Mouse (Mus musculus) adrenal gland, postnatal 4 days (tissue): ENCODE data around the gene Eif2b3. TPM values are rescaled to one million over a fixed set of nuclear protein-coding genes. Genes with fewer than 3 reads are reported as not detected.
A peak's percentile ranks its signal among the peaks of the same experiment; 100 is the strongest.

ENCODE experiments used
- DNase-seq, 2 experiments: peaks; one replicate each; pipeline ENCODE4 v3.0.0; 2021 to 2022; ENCODE audit warnings: low spot score in 2 of 2, mixed read lengths in 2 of 2
- long read RNA-seq, 2 experiments: library from polyadenylated mRNA; stranded (forward); transcript quantifications; one replicate each; pipeline ENCODE4 v2.0.0; 2021
- total RNA-seq, 2 experiments: library from RNA; stranded (reverse); gene quantifications; 2 replicates each; pipeline ENCODE4 v1.2.3; 2021

Eif2b3 gene
- total RNA-seq: 10 to 100 TPM; 32.9 to 34.1 TPM
- long read RNA-seq, experiment 1, transcript Eif2b3-203 (12 exons, 1,555 nt): major isoform, 29 of 36 reads
- long read RNA-seq, experiment 1, partial matches to known transcripts: 5 of 36 reads
- long read RNA-seq, experiment 1, other reads (novel, unspliced or antisense): 1 of 36 reads
- long read RNA-seq, experiment 2, transcript Eif2b3-203 (12 exons, 1,555 nt): major isoform, 61 of 75 reads
- long read RNA-seq, experiment 2, partial matches to known transcripts: 6 of 75 reads
- long read RNA-seq, experiment 2, other reads (novel, unspliced or antisense): 7 of 75 reads

- peak; percentile 71 to 76 for DNase-seq
These were observed at the start of gene Eif2b3 for GRCm38 (mm10) chr4:117019206-117020134. TSS of gene Eif2b3 (plus strand) at chr4:117019402.

- DNase-seq: no peak
These were observed 42.7 kb upstream of the Eif2b3 start for GRCm38 (mm10) chr4:116976503-116976902.

GRCm38 (mm10) chr4:116985681-116986080 is 33.5 kb upstream of the Eif2b3 start:
- no peak for DNase-seq

DNA sequence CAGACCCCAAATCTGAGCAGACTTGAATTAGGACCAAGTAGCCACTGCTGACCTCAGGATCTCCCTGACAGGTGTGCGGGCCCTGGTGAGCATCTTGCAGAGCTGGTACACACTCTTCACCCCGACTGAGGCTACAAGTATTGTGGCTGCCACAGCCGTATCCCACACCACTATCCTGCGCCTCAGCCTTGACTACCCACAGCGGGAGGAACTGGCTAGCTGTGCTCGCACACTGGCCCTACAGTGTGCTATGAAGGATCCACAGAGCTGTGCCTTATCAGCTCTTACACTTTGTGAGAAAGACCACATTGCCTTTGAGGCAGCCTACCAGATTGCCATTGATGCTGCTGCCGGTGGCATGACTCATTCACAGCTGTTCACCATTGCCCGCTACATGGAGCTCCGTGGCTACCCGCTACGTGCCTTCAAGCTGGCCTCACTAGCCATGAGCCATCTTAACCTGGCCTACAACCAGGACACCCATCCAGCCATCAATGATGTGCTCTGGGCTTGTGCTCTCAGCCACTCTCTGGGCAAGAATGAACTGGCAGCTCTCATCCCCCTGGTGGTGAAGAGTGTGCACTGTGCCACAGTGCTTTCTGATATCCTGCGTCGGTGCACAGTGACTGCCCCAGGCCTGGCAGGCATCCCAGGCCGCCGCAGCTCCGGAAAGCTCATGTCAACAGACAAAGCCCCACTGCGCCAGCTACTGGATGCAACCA is 32.6 kb upstream of the Eif2b3 start:
- peak; percentile 38 to 75 for DNase-seq

GRCm38 (mm10) chr4:116987122-116987456 is 32.1 kb upstream of the Eif2b3 start:
- DNase-seq: no peak

DNA sequence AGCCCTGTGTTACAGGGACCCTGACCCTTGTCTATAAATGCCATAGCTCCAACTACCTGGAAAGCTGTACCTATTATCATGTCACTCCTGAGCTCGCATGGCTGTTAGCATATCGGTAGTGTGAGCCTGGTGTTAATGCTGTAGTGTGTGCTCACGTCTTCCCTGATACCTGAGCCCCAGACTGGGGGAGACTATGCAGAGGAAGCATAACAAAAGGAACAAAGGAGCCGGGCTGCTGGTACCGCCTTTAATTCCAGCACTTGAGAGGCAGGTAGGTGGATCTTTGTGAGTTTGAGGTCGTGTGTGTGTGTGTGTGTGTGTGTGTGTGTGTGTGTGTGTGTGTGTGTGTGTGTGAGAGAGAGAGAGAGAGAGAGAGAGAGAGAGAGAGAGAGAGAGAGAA is 29.5 kb upstream of the Eif2b3 start:
- DNase-seq: no peak

DNA sequence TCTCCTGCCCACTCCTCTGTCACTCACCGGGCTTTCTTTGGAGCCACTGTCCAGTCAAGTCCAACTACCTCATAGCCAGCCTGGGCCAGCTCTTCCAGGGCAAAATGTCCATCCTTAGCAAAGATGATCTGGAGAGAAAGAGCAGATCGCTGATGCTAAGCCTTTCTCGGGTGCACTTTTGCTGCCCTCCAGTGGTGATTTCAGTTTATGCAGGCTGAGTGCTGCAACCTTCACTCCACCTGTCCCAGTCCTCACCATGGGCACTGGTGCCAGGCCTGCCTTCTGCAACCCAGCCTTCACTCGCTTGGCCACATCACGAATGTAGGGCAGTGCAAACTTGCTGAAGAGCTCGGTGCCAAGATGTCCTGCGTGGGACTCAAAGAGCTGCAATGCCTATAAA is 27.8 kb upstream of the Eif2b3 start:
- peak; percentile 36 to 56 for DNase-seq

- DNase-seq: peak; percentile 73 to 90
These were observed 25.3 kb upstream of the Eif2b3 start, which contains the start of gene Urod for GRCm38 (mm10) chr4:116993672-116994621. TSS of gene Urod (minus strand) at chr4:116994413.

GRCm38 (mm10) chr4:116995131-116995797 is 23.9 kb upstream of the Eif2b3 start, which contains the start of gene Hectd3:
TSS of gene Hectd3 (plus strand) at chr4:116995317.
- no peak for DNase-seq

- DNase-seq: no peak
These were observed 23.4 kb upstream of the Eif2b3 start for GRCm38 (mm10) chr4:116995798-116996135.

GRCm38 (mm10) chr4:116999513-117000154 is 19.6 kb upstream of the Eif2b3 start:
- DNase-seq: no peak

DNA sequence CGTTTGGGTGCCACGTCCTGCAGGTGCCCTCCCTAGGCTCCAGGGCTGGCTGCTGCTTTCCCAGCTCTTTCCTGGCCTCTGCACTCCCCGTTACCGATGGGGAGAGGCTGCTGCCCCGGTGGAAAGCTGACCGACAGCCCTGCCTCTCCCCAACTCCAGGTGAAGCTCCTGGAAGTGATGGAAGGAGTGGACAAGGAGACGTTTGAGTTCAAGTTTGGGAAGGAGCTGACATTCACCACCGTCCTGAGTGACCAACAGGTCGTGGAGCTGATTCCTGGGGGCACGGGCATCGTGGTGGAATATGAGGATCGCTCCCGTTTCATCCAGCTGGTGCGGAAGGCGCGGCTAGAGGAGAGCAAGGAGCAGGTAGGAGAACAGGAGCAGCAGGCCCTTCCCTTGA is 17.2 kb upstream of the Eif2b3 start:
- no peak for DNase-seq

- peak in 1 of 2 experiments; percentile 32 for DNase-seq
These were observed 16.4 kb upstream of the Eif2b3 start for GRCm38 (mm10) chr4:117002543-117003521.

DNA sequence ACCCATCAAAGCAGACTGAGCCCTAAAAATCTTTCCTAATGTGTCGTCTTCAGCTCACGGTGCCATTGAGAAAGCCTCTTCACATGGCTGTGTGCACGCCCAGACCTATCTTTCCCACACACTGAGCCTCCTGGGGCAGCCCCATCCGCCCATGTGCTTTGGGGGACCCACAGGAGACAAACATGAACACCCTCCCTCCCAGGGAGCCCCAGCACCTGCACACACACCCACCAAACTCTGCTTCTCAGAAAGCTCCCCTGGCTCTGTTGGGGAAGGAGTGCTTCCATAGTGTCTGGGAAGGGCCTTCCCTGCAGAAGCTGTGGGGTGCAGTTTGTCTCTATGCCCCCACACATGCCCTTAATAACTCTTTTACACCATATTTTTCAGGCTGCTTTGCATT is 14.6 kb upstream of the Eif2b3 start:
- DNase-seq: no peak

GRCm38 (mm10) chr4:117005611-117006400 is 13.4 kb upstream of the Eif2b3 start:
- no peak for DNase-seq

DNA sequence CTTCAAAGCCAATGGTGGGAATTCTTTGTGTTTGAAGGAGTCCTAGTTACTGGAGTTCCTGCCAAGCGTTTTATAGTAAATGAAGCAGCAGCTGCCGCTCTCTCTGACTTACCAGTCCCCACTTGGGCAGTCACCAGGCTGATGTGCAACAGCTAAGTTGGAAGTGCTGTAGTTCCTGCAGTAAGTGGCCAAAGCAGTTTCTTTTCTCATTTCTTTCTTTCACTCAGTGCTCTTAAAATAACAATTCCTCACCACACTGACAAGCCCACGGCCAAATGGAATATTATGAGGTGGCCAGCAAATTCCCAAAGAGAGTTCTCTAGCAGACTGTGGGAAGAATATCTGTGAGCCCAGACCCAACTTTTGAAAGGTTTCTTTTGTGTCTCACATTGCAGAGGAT is 12.1 kb upstream of the Eif2b3 start:
- no peak for DNase-seq

DNA sequence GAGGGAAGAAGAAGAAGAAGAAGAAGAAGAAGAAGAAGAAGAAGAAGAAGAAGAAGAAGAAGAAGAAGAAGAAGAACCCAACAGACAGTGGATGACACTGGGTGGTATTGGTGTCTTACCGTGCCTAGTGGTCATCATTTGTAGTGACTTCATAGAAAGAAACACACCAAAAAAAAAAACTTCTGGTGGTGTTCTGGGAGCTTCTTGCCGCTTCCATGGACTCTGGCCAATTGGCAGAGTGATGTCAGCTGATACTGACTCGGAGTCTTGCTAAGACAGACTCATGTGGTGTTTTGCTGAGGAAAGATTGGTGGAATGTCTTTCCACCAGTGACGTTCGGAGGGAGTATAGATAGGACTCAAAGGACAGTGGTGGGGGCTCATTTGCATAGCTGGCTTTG is 9.0 kb upstream of the Eif2b3 start:
- no peak for DNase-seq
